Mouse (Mus musculus) testis, adult 2 months (tissue): Measurements from ENCODE around the gene Lrrc3c.

Experiments used
- CTCF ChIP-seq: fragments of 200-500 bp; IDR thresholded peaks from 2 replicates; pipeline ENCODE4 v1.5.1; 2012; ENCODE audit warnings: low read depth, mild to moderate bottlenecking, inconsistent platforms, low read length, moderate library complexity; ENCODE audit not compliant: control insufficient read depth, insufficient read depth, insufficient replicate concordance
- POLR2A ChIP-seq: fragments of 200-500 bp; IDR thresholded peaks from 2 replicates; pipeline ENCODE4 v1.6.1; 2012; ENCODE audit warnings: low read depth, mild to moderate bottlenecking, inconsistent platforms, low read length, moderate library complexity; ENCODE audit not compliant: control insufficient read depth

GRCm38 (mm10) chr11:98646459-98646858 is 48.4 kb downstream of the Lrrc3c start, which contains the start of gene Gsdma2:
- TF ChIP-seq POLR2A (no peak), CTCF (no peak)
